Mouse (Mus musculus) C2C12 (cell line): ENCODE data around the gene Agpat1. TPM values are rescaled to one million over a fixed set of nuclear protein-coding genes. Genes with fewer than 3 reads are reported as not detected.

Source experiments
- H3K27me3 ChIP-seq: one replicate; pipeline ENCODE4 v1.6.1; 2011; ENCODE audit not compliant: control insufficient read depth, insufficient read depth, insufficient read length
- H3K36me3 ChIP-seq: one replicate; pipeline ENCODE4 v1.6.1; 2011; ENCODE audit not compliant: control insufficient read depth, insufficient read depth
- H3K4me3 ChIP-seq: one replicate; pipeline ENCODE4 v1.5.1; 2011; ENCODE audit warnings: mild to moderate bottlenecking, control low read depth; ENCODE audit not compliant: poor library complexity, insufficient read depth, severe bottlenecking
- H3K79me2 ChIP-seq: one replicate; pipeline ENCODE4 v1.6.1; 2011; ENCODE audit not compliant: control insufficient read depth, insufficient read depth
- H3K79me3 ChIP-seq: one replicate; pipeline ENCODE4 v1.6.1; 2011; ENCODE audit warnings: low read depth, control low read depth
- H3ac ChIP-seq: one replicate; pipeline ENCODE3; 2011; ENCODE audit warnings: low read depth; ENCODE audit not compliant: control insufficient read depth, insufficient read length
- CEBPB ChIP-seq: IDR thresholded peaks from one replicate; pipeline ENCODE4 v1.6.1; 2011; ENCODE audit warnings: low read depth, mild to moderate bottlenecking, control low read depth, moderate library complexity
- CTCF ChIP-seq: IDR thresholded peaks from one replicate; pipeline ENCODE4 v1.5.1; 2011; ENCODE audit not compliant: control insufficient read depth, insufficient read depth, insufficient read length
- FOSL1 ChIP-seq: IDR thresholded peaks from one replicate; pipeline ENCODE4 v1.8.0; 2011; ENCODE audit warnings: mild to moderate bottlenecking, low read length; ENCODE audit not compliant: poor library complexity, insufficient read depth, severe bottlenecking
- MAX ChIP-seq: IDR thresholded peaks from one replicate; pipeline ENCODE4 v1.6.1; 2011; ENCODE audit warnings: mild to moderate bottlenecking, control low read depth
- MYOD1 ChIP-seq: IDR thresholded peaks from one replicate; pipeline ENCODE4 v1.6.1; 2011; ENCODE audit warnings: low read depth; ENCODE audit not compliant: control insufficient read depth, insufficient read length
- MYOG ChIP-seq: IDR thresholded peaks from one replicate; pipeline ENCODE4 v1.6.1; 2011; ENCODE audit not compliant: control insufficient read depth, insufficient read length; ENCODE audit errors: extremely low read depth
- USF1 ChIP-seq: IDR thresholded peaks from one replicate; pipeline ENCODE4 v1.6.1; 2011; ENCODE audit warnings: low read depth, mild to moderate bottlenecking, control low read depth, moderate library complexity
- polyA plus RNA-seq: library from polyadenylated mRNA; unstranded; fragments of >200 nt; fragmentation: generic; extraction: Trizol; gene quantifications from one replicate; pipeline ENCODE4 v1.2.1, GENCODE M21; 2012; ENCODE audit warnings: missing spikeins

Gene Agpat1
- polyA plus RNA-seq, 1 experiment = 73.9 TPM

GRCm38 (mm10) chr17:34640778-34641601, 36.9 kb downstream of the Agpat1 start:
- no peaks in the 10 kb centered on the region for H3K79me2 ChIP-seq
- H3ac ChIP-seq = no peak overlapping the region
- H3K36me3 ChIP-seq = no peaks in the 10 kb centered on the region
- H3K79me3 ChIP-seq = no peaks in the 10 kb centered on the region
- H3K4me3 ChIP-seq = no peak overlapping the region
- H3K27me3 ChIP-seq = no peaks in the 10 kb centered on the region
- TF ChIP-seq MYOG (no peak), MAX (no peak), MYOD1 (no peak), CEBPB (no peak), CTCF (no peak), USF1 (no peak), FOSL1 (no peak)

GRCm38 (mm10) chr17:34641945-34642344, 37.9 kb downstream of the Agpat1 start:
- no peaks in the 10 kb centered on the region for H3K79me3 ChIP-seq
- no peak overlapping the region for H3K4me3 ChIP-seq
- TF ChIP-seq MYOD1 = no peak
- TF ChIP-seq USF1 = no peak
- TF ChIP-seq FOSL1 = no peak
- TF ChIP-seq MAX = no peak
- TF ChIP-seq CEBPB = no peak
- TF ChIP-seq MYOG = no peak
- no peak for TF ChIP-seq CTCF
- no peaks in the 10 kb centered on the region for H3K36me3 ChIP-seq
- no peaks in the 10 kb centered on the region for H3K27me3 ChIP-seq
- no peak overlapping the region for H3ac ChIP-seq
- no peaks in the 10 kb centered on the region for H3K79me2 ChIP-seq

GRCm38 (mm10) chr17:34643379-34643778, 39.3 kb downstream of the Agpat1 start:
- no peak overlapping the region for H3ac ChIP-seq
- no peaks in the 10 kb centered on the region for H3K27me3 ChIP-seq
- peaks cover 6% of the 10 kb centered on the region for H3K79me2 ChIP-seq
- H3K36me3 ChIP-seq = no peaks in the 10 kb centered on the region
- peaks cover 3% of the 10 kb centered on the region for H3K79me3 ChIP-seq
- no peak overlapping the region for H3K4me3 ChIP-seq
- TF ChIP-seq CEBPB (no peak), MYOD1 (no peak), MAX (no peak)

DNA sequence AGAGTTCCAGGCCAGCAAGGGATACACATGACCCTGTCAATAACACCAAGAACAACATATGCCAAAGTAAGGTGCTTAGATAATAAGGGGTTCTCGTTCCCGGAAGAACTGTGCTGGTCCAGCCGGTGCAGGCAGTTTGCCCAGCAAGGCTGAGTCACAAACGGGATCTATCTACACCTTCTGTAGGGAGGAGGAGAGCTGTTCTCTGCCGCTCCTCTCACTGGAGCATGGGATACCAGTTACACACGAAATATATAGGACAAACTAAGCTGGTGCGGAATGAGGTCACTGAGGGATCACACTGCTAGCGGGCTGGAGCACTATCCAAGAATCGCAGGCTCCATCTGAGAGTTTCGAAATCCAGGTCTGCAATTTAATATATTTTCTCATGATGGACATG, 39.9 kb downstream of the Agpat1 start:
- H3K36me3 ChIP-seq = no peaks in the 10 kb centered on the region
- H3K27me3 ChIP-seq = no peaks in the 10 kb centered on the region
- TF ChIP-seq MYOG (no peak), CEBPB (no peak), MAX (no peak), CTCF (no peak), USF1 (no peak), MYOD1 (no peak), FOSL1 (no peak)
- H3K4me3 ChIP-seq = no peak overlapping the region
- peaks cover 3% of the 10 kb centered on the region for H3K79me3 ChIP-seq
- H3K79me2 ChIP-seq = peaks cover 6% of the 10 kb centered on the region
- H3ac ChIP-seq = no peak overlapping the region

GRCm38 (mm10) chr17:34644608-34645007, 40.5 kb downstream of the Agpat1 start, which contains the start of gene Fkbpl:
Gene Fkbpl (plus strand): TSS chr17:34644764.
- peak within 1 kb of the TSS; percentile 91 for H3ac ChIP-seq
- no peaks in the 10 kb centered on the region for H3K36me3 ChIP-seq
- no peaks in the 10 kb centered on the region for H3K27me3 ChIP-seq
- peaks cover 6% of the 10 kb centered on the region for H3K79me2 ChIP-seq
- peaks cover 3% of the 10 kb centered on the region for H3K79me3 ChIP-seq
- peak within 1 kb of the TSS; percentile 36 for H3K4me3 ChIP-seq
- TF ChIP-seq USF1 = no peak
- TF ChIP-seq MYOG = no peak
- TF ChIP-seq CTCF = no peak
- no peak for TF ChIP-seq CEBPB
- TF ChIP-seq FOSL1 = no peak
- TF ChIP-seq MYOD1 = no peak
- TF ChIP-seq MAX = no peak
